Mouse (Mus musculus) monocyte, adult 59 days (primary cell): ENCODE measurements around the gene Igsf9. TPM values are rescaled to one million over a fixed set of nuclear protein-coding genes. Genes with fewer than 3 reads are reported as not detected.

Source experiments
- total RNA-seq, 2 experiments: library from RNA; stranded (reverse); gene quantifications; one replicate each; pipeline ENCODE4 v1.2.4; 2023

The Igsf9 gene
- 1 to 10 TPM; 3.1 to 5.5 TPM for total RNA-seq

DNA sequence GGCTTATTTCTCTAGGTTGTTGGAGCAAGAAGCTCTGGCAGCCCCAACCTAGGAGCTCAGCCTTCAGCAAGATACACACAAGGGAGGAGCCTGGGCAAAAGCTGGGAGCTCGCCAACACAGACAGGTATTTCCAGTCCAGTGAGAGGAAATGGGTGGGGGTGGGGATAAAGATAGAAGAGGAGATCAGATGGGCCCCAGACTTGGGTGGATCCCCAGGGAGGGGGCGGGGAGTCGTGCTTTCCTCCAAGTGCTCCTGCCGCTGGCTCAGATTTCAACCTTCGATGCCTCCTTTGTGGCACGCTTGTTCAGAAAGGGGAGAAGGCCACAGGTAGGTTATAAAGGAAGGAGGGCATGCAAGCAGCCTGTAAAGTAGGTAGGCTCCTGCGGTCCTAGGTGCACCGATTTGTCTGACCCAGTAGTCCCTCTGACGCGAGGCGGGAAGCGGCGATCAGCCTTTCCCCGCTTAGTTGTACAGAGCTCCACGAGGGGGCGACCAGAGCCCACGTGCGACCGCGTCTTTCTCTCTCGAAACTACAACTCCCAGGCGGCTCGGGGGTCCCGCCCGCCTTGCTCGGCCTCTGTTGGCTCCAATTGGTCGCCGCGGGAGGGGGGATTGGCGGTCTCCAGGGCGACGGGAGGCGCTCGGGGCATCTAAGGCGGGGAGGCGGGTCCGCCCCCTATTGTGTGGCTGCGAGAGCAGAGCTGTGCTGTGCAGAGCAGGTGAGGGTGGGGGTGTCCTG, at the start of gene Igsf9:
Gene Igsf9 (plus strand): TSS at position 249 of the 741 bp plus-strand sequence.

DNA sequence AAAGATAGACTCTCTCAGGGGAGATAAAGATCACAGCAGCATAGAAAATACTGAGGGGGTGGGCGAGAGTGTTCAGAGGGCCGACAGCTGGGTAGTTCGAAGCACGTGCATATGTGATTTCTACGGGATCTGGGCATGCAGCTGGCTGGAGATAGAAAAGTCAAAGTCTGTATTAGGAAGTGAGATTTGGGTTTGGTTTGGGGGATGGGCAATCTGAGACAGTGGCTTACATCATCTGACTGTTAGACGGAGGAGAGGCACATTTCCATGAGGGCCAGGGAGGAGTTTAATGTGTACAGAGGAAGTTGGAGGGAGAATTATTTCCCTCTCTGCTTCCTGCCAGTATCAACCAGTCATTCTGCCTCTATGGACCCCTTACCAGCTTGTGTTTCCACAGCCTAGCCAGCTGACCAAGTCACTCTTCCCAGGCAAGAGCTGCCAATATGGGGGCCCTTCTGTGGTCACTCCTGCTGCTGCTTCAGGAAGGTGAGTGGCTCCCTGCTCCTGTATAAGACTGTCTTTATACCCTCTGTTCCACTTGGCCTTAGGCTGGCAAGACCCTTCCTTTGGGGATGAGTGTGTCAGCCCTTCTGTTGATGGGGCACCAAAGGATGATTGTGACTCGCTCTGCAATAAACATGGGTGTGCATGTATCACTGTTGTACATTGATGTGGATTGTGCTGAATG, 6.4 kb upstream of the Igsf9 start, which contains the start of gene Slamf9:
Gene Slamf9 (plus strand): TSS at position 305 of the 688 bp plus-strand sequence.

DNA sequence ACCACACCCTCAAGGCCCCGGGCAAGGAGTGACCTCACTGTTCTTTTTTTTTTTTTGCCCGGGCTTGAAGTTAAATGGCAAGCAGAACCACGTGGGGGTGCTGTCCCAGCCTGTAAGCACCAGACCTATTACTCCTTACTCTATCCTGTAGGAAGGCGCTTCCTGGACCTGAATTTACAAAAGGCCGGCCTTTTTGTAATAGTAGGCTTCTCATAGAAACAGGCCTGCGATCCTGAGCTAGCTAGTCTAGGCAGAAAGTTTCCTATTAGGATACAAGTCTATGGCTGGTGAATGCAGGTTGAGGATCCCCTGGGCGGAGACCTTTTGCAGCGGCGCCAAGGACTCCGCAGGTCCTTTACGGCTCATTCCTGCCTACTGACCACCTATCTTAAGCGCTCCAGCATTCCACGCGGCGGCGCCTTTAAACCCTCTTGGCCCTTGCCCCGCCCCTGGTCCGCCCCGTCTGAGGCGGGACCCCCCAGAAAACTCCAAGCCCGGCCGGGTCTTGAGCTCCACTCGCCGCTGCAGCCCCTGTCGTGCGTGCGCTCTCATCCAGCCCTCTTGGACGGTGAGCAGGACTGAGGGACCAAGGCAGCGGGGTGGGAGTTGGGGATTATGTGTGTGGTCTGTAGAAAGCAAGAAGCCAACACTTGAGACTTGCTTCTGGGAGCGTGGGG, 18.3 kb downstream of the Igsf9 start, which contains the start of gene Tagln2:
Gene Tagln2 (plus strand): TSS at position 283 of the 677 bp plus-strand sequence.

DNA sequence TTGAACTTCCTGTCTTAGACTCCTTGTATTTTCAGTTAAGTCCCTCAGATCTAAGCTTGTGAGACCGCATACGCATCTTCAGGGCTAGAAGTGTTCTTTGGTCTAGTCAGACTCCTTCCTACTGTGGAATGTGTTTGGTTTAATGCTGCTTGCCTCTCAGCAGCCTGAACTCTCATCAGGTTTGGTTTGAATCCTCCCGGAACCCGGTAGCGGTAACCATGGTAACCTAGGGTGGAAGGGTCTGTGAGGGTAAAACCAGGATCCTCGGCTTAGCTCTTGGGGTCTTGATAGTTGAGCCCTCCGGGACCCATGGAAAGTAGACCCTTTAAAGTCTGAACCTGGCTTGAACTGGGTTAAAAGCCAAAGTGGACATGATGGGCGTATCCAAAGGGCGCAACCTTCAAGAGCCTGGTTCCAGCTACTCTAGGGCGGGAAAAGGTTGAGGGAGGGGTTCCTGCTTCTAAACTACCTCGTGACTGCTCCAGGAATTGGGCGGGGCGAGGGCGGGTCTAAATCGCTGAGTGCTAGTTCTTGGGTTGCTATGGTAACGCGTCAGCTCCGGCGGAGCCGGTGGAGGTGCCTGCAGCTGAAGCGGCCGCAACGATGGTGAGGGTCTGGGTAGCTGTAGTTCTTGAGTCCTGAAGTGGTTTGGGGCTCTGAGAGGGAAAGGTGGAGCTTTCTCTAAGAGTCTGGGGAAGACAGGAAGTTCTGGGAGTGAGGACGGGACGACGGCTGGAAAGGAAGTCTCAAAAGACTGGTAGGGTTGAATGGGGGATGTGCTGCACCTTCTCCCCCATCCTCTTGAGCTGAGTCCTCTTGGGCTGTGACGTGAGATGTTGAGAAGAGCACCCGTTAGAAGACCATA, 39.2 kb downstream of the Igsf9 start, which contains the start of gene Cfap45:
Gene Cfap45 (plus strand): TSS at position 226 of the 865 bp plus-strand sequence.

Other genes with a start within 250 kb of the Igsf9 start
- gene Atp1a4, start 223.4 kb upstream of the Igsf9 start, total RNA-seq: not detected
- 10 to 100 TPM; 83.8 to 85.9 TPM for gene Igsf8, start 220.1 kb upstream of the Igsf9 start, total RNA-seq
- gene Atp1a2, start 183.7 kb upstream of the Igsf9 start, total RNA-seq: not detected
- 1 to 10 TPM; 3.8 to 5.8 TPM for gene Kcnj9, start 152.5 kb upstream of the Igsf9 start, total RNA-seq
- gene Kcnj10, start 140.6 kb upstream of the Igsf9 start, total RNA-seq: 10 to 100 TPM; 55.8 to 57.9 TPM
- gene Pigm, start 105.2 kb upstream of the Igsf9 start, total RNA-seq: 10 to 100 TPM; 17.6 to 18.1 TPM
- gene Slamf9, start 6.4 kb upstream of the Igsf9 start, total RNA-seq: 1 to 10 TPM; 5.1 to 7.0 TPM
- 100 to 1,000 TPM; 352 to 361 TPM for gene Tagln2, start 18.3 kb downstream of the Igsf9 start, total RNA-seq
- gene Cfap45, start 39.0 kb downstream of the Igsf9 start, total RNA-seq: 1 to 10 TPM; 1.9 to 4.0 TPM
- gene Vsig8, start 74.2 kb downstream of the Igsf9 start, total RNA-seq: not detected
- 10 to 100 TPM; 79.3 to 94.8 TPM for gene Slamf8, start 108.8 kb downstream of the Igsf9 start, total RNA-seq
- gene Fcrl6, start 120.8 kb downstream of the Igsf9 start, total RNA-seq: not detected
- gene Dusp23, start 151.2 kb downstream of the Igsf9 start, total RNA-seq: 1 to 10 TPM; 2.8 to 3.6 TPM
- not detected for gene Crp, start 216.3 kb downstream of the Igsf9 start, total RNA-seq